Mouse (Mus musculus) neural tube, embryonic 10.5 days (tissue): Measurements from ENCODE around the gene Ngly1.
"Not testable (repeated sequence)": the region's sequence is repeated elsewhere in the genome, so short reads cannot be mapped to it uniquely, and the experiment has no call there.

Experiments used
- DNase-seq: peaks from one replicate; pipeline ENCODE4 v3.0.0-alpha.2; 2017; ENCODE audit warnings: low spot score; ENCODE audit errors: extremely low spot score

Ngly1 gene

GRCm38 (mm10) chr14:16256209-16256608 is 7.1 kb downstream of the Ngly1 start:
- DNase-seq, result no peak

DNA sequence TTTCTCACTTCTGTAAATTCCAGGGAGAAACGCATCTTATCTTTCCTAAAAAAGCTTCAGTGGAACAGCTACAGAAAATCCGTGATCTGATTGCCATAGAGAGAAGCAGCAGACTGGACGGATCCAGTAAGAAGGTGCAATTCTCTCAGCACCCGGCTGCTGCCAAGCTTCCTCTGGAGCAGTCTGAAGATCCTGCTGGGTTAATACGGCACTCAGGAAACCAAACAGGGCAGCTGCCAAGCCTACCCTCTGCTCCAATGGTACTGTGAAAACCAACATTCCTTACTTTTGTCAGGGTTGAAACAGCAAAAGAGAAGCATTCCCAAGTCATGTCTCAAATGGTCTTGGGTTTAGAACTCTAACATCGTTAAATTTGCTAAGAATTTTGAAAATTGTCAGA is 11.5 kb downstream of the Ngly1 start:
- no peak for DNase-seq

- no peak for DNase-seq
Measured at GRCm38 (mm10) chr14:16261869-16262268, 12.8 kb downstream of the Ngly1 start.

DNA sequence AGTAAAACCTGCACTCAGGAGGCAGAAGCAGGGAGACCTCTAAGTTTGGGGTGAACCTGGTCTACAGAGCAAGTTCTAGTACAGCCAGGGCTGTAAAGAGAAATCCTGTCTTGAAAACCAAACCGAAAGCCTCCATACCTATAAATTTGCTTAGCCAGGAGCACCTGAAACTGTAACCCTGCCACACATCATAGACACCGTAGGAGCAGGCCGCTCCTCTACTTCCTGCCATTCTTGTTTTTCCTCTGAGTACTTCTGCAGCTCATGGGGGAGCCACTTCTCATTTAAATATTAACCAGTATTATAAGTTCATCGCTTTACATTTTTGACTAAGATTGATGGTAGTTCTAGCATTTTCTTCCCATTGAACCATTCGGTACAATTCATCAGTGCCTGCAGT is 17.9 kb downstream of the Ngly1 start:
- DNase-seq, result no peak

GRCm38 (mm10) chr14:16269776-16270175 is 20.7 kb downstream of the Ngly1 start:
- DNase-seq, result no peak

- DNase-seq, result no peak
Measured at GRCm38 (mm10) chr14:16273677-16274076, 24.6 kb downstream of the Ngly1 start.

GRCm38 (mm10) chr14:16279196-16279595 is 30.1 kb downstream of the Ngly1 start:
- DNase-seq, result no peak

DNA sequence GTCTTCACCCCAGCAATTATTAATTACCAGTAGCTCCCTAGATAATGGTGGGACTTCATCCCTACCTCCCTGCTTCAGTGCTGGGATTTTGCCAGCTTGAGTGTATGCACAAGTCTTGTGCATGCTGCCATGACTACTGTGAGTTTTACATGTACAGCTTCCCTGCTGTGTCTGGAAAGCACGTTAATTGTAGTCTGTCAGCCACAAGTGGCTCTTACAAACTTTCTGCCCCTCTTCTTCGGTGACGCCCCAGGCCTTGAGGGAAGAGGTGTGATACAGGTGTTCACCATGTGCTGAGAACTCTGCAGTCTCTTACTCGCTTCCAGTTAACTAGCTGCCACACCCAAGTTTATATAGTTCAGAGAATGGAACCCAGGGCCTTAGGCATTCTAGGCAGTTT is 34.9 kb downstream of the Ngly1 start:
- no peak for DNase-seq

GRCm38 (mm10) chr14:16292371-16292770 is 43.3 kb downstream of the Ngly1 start:
- DNase-seq, result no peak

DNA sequence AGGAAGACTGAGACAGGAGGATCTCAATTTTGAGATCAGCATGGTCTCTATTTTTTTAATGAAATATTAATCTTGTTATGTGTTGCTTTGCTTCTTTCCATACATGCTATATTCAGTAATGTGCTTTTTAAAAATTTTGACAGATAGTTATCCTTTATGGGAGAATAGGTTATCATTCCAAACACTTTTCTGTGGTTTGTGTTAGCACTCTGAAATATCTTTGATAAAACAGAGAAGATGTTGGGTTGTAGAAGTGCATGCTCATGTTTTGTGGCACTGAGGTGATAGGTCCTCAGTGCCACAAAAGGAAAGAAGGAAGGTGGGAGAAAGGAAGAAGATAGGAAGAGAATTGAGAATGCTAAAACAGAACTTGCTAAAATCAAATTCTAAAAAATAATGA is 43.9 kb downstream of the Ngly1 start:
- DNase-seq, result no peak

DNA sequence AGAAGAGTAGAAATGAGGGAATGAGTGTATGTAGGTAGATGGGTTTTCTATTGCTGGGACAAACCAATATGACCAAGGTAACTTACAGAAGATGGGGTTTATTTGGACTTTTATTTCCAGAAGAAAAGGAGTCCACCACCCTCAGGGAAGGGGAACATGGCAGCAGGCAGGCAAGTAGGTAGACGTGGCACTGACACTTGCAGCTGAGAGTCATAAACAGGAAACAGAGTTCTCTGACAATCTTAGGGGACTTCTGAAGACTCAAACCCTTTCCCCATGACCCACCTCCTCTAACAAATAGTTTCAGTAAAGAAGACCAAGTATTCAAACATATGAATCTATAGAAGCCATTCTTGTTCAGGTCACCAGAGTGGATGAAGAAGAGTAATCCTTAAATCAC is 44.8 kb downstream of the Ngly1 start:
- no peak for DNase-seq

GRCm38 (mm10) chr14:16296816-16297468 is 47.9 kb downstream of the Ngly1 start:
- DNase-seq, result no peak

DNA sequence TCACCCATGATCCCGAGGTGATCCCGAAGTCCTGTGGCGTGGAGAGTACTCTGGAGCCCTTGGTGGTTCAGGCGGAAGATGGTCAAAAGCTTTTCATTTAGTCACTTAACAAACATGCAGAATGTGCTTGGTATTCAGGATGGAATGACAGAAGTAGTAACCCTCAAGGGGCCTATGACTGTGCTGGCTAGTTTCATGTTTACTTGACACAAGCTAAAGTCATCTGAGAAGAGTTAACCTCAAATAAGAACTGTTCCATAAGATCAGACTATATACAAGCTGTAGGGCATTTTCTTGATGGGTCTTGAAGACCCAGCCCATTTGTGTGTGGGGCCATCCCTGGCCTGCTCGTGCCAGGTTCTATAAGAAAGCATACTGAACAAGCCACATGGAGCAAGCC is 52.7 kb downstream of the Ngly1 start:
- no peak for DNase-seq

DNA sequence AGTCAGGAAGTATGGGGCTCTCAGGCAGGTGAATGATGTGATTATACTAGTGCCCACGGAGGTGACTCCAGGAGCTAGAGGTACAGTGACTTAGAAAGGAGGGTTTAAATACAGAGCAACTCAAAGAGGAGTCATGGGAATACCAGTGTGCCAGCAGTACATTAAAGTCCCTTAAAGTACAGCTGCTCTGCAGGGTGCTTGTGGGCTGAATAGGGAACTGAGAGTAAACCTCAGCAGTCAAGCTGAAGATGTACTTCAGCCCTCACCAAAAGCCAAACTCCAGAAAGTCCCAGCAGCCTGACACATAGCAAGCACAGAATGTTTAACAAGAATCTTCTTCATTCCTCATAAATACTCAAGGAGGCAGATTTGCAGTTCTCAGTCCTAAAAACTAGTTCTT is 53.6 kb downstream of the Ngly1 start:
- no peak for DNase-seq

GRCm38 (mm10) chr14:16310791-16311190 is 61.7 kb downstream of the Ngly1 start:
- DNase-seq, result no peak

DNA sequence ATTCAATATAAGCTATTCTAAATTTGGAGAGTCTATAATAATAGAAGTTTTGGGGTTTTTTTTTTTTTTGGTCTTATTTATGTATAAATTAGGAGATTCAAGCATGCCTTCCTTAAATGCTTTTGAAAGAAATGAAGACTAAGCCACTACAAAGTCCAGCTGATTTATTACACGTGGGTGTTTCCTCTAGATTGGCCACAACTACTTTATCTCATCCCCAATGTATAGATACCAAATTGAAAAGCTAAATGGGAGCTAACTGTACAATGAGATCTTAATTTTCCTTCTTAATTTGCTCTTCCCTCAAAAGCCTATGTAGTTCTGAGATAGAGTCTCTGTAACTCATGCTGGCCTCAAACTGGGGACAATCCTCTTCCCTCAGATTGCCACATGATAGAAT is 63.5 kb downstream of the Ngly1 start:
- no peak for DNase-seq

GRCm38 (mm10) chr14:16313073-16313472 is 64.0 kb downstream of the Ngly1 start:
- not testable (repeated sequence) for DNase-seq

GRCm38 (mm10) chr14:16313936-16314521 is 64.9 kb downstream of the Ngly1 start:
- DNase-seq, result no peak

DNA sequence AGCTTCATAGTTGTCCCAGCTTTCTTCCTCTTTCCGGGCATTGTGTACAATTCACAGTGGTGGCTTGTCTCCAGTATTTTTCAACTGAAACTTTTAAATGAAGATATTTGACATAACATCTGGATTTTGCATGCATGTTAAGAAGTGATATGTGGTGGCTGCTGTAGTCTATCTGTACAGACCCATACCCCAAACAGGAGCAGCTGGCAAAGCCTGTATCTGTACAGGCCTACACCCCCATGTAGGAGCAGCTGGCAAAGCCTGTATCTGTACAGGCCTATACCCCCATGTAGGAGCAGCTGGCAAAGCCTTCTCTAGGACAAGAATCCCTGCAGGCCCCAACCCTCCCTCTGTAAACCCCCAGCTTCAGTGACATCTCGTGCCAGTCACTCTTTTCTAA is 65.8 kb downstream of the Ngly1 start:
- no peak for DNase-seq

DNA sequence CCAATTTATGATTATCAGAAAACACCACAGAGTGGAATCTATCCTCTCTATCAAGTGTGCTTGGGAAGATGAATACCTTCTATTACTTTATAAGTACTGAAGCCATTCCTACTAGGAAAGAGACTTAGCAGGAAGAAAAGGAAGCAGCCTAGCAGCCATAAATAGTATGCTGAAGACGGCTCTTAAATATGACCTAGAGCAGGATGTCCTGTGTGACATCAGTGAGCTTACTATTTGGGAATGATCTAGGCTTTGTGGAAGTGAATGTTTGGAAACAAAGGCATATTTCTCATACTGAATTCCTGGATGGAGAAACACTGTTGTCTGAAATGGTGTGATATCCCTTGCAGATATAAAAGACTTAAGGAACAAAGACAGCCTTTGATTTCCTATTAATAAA is 67.6 kb downstream of the Ngly1 start:
- DNase-seq, result no peak

- no peak for DNase-seq
Measured at GRCm38 (mm10) chr14:16319818-16320217, 70.7 kb downstream of the Ngly1 start.

GRCm38 (mm10) chr14:16324394-16324793 is 75.3 kb downstream of the Ngly1 start:
- no peak for DNase-seq

DNA sequence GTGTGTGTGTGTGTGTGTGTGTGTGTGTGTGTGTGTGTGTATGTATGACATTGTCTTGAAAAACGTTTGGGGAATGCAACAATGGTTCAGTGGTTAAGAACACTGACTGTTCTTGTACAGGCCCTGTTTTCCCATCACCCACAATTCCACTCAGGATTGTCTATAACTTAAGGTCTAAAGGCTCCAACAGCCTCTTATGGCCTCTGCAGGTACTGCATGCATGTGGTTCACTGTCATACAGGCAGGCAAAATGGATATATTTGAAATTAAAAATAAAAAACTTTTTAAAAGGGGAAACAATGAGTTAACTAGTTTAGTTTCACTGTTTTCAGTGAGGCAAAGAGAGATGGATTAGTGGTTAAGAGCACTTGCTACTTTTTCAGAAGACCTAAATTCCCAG is 76.1 kb downstream of the Ngly1 start:
- no peak for DNase-seq

DNA sequence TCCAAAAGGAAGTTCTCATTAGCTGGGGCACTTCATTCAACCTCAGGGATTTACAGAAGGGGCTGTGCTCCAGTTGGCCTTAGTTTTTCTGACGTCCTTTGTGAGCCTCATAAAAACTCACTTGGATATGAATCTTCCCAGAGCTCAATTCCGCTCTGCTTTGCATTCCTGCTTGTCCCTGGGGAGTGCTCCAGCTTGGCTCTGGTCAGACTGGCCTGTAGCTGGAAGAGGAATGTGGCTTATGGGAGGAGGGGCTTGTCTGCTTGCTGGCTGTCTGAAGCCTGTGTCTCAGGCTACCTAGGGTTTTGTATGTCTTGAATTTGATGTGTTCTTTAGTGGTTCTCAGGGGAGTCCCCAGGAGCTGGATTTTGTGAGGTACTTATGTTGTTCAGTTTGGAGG is 79.5 kb downstream of the Ngly1 start:
- peak; percentile 57 for DNase-seq
